Mouse (Mus musculus) olfactory bulb, adult 2 months (tissue): ENCODE measurements around the gene Ccdc146.

Experiments used
- CTCF ChIP-seq: fragments of 200-500 bp; IDR thresholded peaks from 2 replicates; pipeline ENCODE4 v1.5.1; 2012; ENCODE audit warnings: low read depth, mild to moderate bottlenecking, low read length, moderate library complexity; ENCODE audit not compliant: insufficient read depth
- POLR2A ChIP-seq: fragments of 200-500 bp; IDR thresholded peaks from 2 replicates; pipeline ENCODE4 v1.6.1; 2012; ENCODE audit warnings: mild to moderate bottlenecking, low read depth, low read length, moderate library complexity; ENCODE audit not compliant: insufficient read depth

- TF ChIP-seq CTCF: no peak
- TF ChIP-seq POLR2A: no peak
These were observed 35.6 kb downstream of the Ccdc146 start for GRCm38 (mm10) chr5:21388855-21389254.
